Mouse (Mus musculus) kidney, postnatal 0 days (tissue): ENCODE measurements around the gene Trrap. TPM values are rescaled to one million over a fixed set of nuclear protein-coding genes. Genes with fewer than 3 reads are reported as not detected.

Source experiments
- ATAC-seq: fragments of 200-750 bp; cut with Nextera tagmentation; replicated peaks from 2 replicates; pipeline ENCODE4 v1.8.0; 2017; ENCODE audit warnings: low read depth, moderate number of reproducible peaks, moderate TSS enrichment, moderate library complexity; ENCODE audit not compliant: low FRiP score
- DNase-seq: peaks from one replicate; pipeline ENCODE4 v3.0.0-alpha.2; 2016; ENCODE audit warnings: low spot score
- H3K27ac ChIP-seq: fragments of 300-500 bp; sonication (generic); 2 replicates; pipeline ENCODE4 v1.5.1; 2014; ENCODE audit warnings: mild to moderate bottlenecking
- H3K27me3 ChIP-seq: fragments of 300-500 bp; sonication (generic); 2 replicates; pipeline ENCODE4 v1.6.1; 2014; ENCODE audit warnings: low read length, mixed read lengths; ENCODE audit not compliant: insufficient read depth
- H3K36me3 ChIP-seq: fragments of 300-500 bp; sonication (generic); 2 replicates; pipeline ENCODE4 v1.6.1; 2014; ENCODE audit warnings: low read length, mixed read lengths; ENCODE audit not compliant: insufficient read depth
- H3K4me1 ChIP-seq: fragments of 300-500 bp; sonication (generic); replicated peaks from 2 replicates; pipeline ENCODE4 v1.6.1; 2014; ENCODE audit warnings: antibody characterized with exemption, low read length, mixed read lengths; ENCODE audit not compliant: insufficient read depth
- H3K4me2 ChIP-seq: fragments of 300-500 bp; sonication (generic); 2 replicates; pipeline ENCODE4 v1.6.1; 2014; ENCODE audit warnings: mild to moderate bottlenecking, low read length, moderate library complexity, mixed read lengths
- H3K4me3 ChIP-seq: fragments of 300-500 bp; sonication (generic); replicated peaks from 2 replicates; pipeline ENCODE4 v1.5.1; 2014; ENCODE audit warnings: low read depth, low read length
- H3K9ac ChIP-seq: fragments of 300-500 bp; sonication (generic); 2 replicates; pipeline ENCODE4 v1.6.1; 2014; ENCODE audit warnings: low read depth, low read length
- H3K9me3 ChIP-seq: fragments of 300-500 bp; sonication (generic); replicated peaks from 2 replicates; pipeline ENCODE4 v1.6.1; 2016; ENCODE audit warnings: low read length, inconsistent platforms, mixed read lengths
- CTCF ChIP-seq: IDR thresholded peaks from 2 replicates; pipeline ENCODE4 v1.5.1; 2016; ENCODE audit warnings: antibody characterized with exemption, low read depth, mild to moderate bottlenecking, moderate library complexity
- WGBS: fragments of 180-500 bp; shearing (Covaris S2); extraction: QIAGEN DNeasy Blood & Tissue Kit; methylation state at CpG from one replicate; pipeline ENCODE4 v1.1.7; 2014; 5-methylcytosine and 5-hydroxymethylcytosine counted together
- polyA plus RNA-seq: library from polyadenylated mRNA; unstranded; fragments of >200 nt; fragmentation: Nextera tagmentation; extraction: Ambion mirVana; gene quantifications from 2 replicates; pipeline ENCODE4 v1.2.1, GENCODE M21; 2015

Gene Trrap
- polyA plus RNA-seq, 1 experiment from 2014 or later, result 41.1 TPM

- Histone ChIP-seq H3K4me1 (no peaks in the 10 kb centered on the region), H3K4me3 (no peak overlapping the region), H3K9me3 (no peaks in the 10 kb centered on the region), H3K27me3 (no peaks in the 10 kb centered on the region), H3K9ac (no peak overlapping the region), H3K27ac (no peak overlapping the region), H3K36me3 (peaks cover 76% of the 10 kb centered on the region), H3K4me2 (no peak overlapping the region)
- 87% methylated on average over 5 of the region's 5 CpGs for WGBS
- DNase-seq, result no peak
- peak; percentile 35; the same call in 1 of the 2 replicates for TF ChIP-seq CTCF
- ATAC-seq, result no peak
These were observed 86.4 kb downstream of the Trrap start for GRCm38 (mm10) chr5:144853931-144854330.

GRCm38 (mm10) chr5:144855936-144856335 lies 88.4 kb downstream of the Trrap start:
- DNase-seq, result no peak
- WGBS, result 73% methylated on average over 6 of the region's 6 CpGs
- ATAC-seq, result no peak
- H3K36me3 ChIP-seq, result peaks cover 76% of the 10 kb centered on the region
- no peak overlapping the region for H3K4me2 ChIP-seq
- H3K27ac ChIP-seq, result no peak overlapping the region
- no peaks in the 10 kb centered on the region for H3K4me1 ChIP-seq
- no peak overlapping the region for H3K4me3 ChIP-seq
- H3K27me3 ChIP-seq, result no peaks in the 10 kb centered on the region
- no peak overlapping the region for H3K9ac ChIP-seq
- no peaks in the 10 kb centered on the region for H3K9me3 ChIP-seq
- TF ChIP-seq CTCF, result no peak

GRCm38 (mm10) chr5:144858527-144858926 lies 91.0 kb downstream of the Trrap start:
- Histone ChIP-seq H3K27ac (no peak overlapping the region), H3K9ac (no peak overlapping the region), H3K4me2 (no peak overlapping the region), H3K4me3 (no peak overlapping the region), H3K4me1 (no peaks in the 10 kb centered on the region), H3K36me3 (peaks cover 56% of the 10 kb centered on the region), H3K27me3 (no peaks in the 10 kb centered on the region), H3K9me3 (no peaks in the 10 kb centered on the region)
- 92% methylated on average over 15 of the region's 15 CpGs for WGBS
- DNase-seq (no peak), ATAC-seq (0 out of 2 replicates have a peak, but pooled peaks have one; percentile 33)
- TF ChIP-seq CTCF, result no peak

GRCm38 (mm10) chr5:144859284-144859683 lies 91.8 kb downstream of the Trrap start:
- Histone ChIP-seq H3K4me3 (no peak overlapping the region), H3K27ac (no peak overlapping the region), H3K9ac (no peak overlapping the region), H3K9me3 (no peaks in the 10 kb centered on the region), H3K27me3 (no peaks in the 10 kb centered on the region), H3K4me2 (no peak overlapping the region), H3K36me3 (peaks cover 49% of the 10 kb centered on the region), H3K4me1 (no peaks in the 10 kb centered on the region)
- 0 out of 2 replicates have a peak, but pooled peaks have one; percentile 40 for ATAC-seq
- no peak for TF ChIP-seq CTCF
- WGBS, result 66% methylated on average over 9 of the region's 9 CpGs
- DNase-seq, result peak; percentile 58

- H3K4me2 ChIP-seq, result no peak overlapping the region
- TF ChIP-seq CTCF, result no peak
- DNase-seq (no peak), ATAC-seq (no peak)
- no peak overlapping the region for H3K9ac ChIP-seq
- H3K4me1 ChIP-seq, result no peaks in the 10 kb centered on the region
- no peak overlapping the region for H3K4me3 ChIP-seq
- no peaks in the 10 kb centered on the region for H3K9me3 ChIP-seq
- WGBS, result 99% methylated on average over 8 of the region's 8 CpGs
- H3K27ac ChIP-seq, result no peak overlapping the region
- no peaks in the 10 kb centered on the region for H3K27me3 ChIP-seq
- peaks cover 42% of the 10 kb centered on the region for H3K36me3 ChIP-seq
These were observed 93.4 kb downstream of the Trrap start for GRCm38 (mm10) chr5:144860913-144861312.

GRCm38 (mm10) chr5:144866923-144867322 lies 99.4 kb downstream of the Trrap start:
- Histone ChIP-seq H3K36me3 (no peaks in the 10 kb centered on the region), H3K27ac (no peak overlapping the region), H3K9ac (no peak overlapping the region), H3K27me3 (no peaks in the 10 kb centered on the region), H3K9me3 (no peaks in the 10 kb centered on the region), H3K4me1 (no peaks in the 10 kb centered on the region), H3K4me2 (no peak overlapping the region), H3K4me3 (no peak overlapping the region)
- no peak for ATAC-seq
- TF ChIP-seq CTCF, result peak; percentile 52
- peak; percentile 55 for DNase-seq
- 71% methylated on average over 8 of the region's 8 CpGs for WGBS

- 71% methylated on average over 7 of the region's 7 CpGs for WGBS
- Histone ChIP-seq H3K27ac (no peak overlapping the region), H3K9me3 (no peaks in the 10 kb centered on the region)
These were observed 101.9 kb downstream of the Trrap start for GRCm38 (mm10) chr5:144869466-144869865.

More at GRCm38 (mm10) chr5:144869466-144869865, 101.9 kb downstream of the Trrap start:
- H3K27me3 ChIP-seq, result no peaks in the 10 kb centered on the region
- no peaks in the 10 kb centered on the region for H3K4me1 ChIP-seq
- ATAC-seq (no peak), DNase-seq (no peak)
- H3K4me3 ChIP-seq, result no peak overlapping the region
- no peak overlapping the region for H3K9ac ChIP-seq
- no peak overlapping the region for H3K4me2 ChIP-seq
- no peak for TF ChIP-seq CTCF
- H3K36me3 ChIP-seq, result no peaks in the 10 kb centered on the region
